9 mouse cellular contexts compared by ENCODE assay signal in genomic region chr16:17292751-17293150, GRCm38 (mm10). TPM values are rescaled to one million over a fixed set of nuclear protein-coding genes. Genes with fewer than 3 reads are reported as not detected.
DNase-seq lines count a peak whose midpoint lies in the region; ATAC-seq and TF ChIP-seq lines count a peak whose summit lies in the region.
"Had no signal": no experiment of that assay in that cellular context is flagged by ENCODE, and none has a peak within 500 bp of the region (broad histone marks: within the 10 kb centered on the region; RNA-seq: fewer than 3 reads in every experiment).

No protein-coding gene starts in this region.

- no peak overlapping the region for H3K9ac ChIP-seq in intestine, embryonic 14.5 days (ENCODE audit: low read length)
- H3K9ac ChIP-seq in intestine, embryonic 16.5 days (ENCODE audit: low read depth, low read length): no peak overlapping the region
- no peak overlapping the region for H3K9ac ChIP-seq in MEL (ENCODE audit: control insufficient read depth, low read depth, low read length, poor library complexity, severe bottlenecking)
- no peak overlapping the region for H3K9ac ChIP-seq in midbrain, postnatal 0 days (replicated peaks; ENCODE audit: low read length, poor library complexity, severe bottlenecking)

- peak; percentile 94 for DNase-seq in intestine, embryonic 14.5 days (ENCODE audit: low spot score)
- DNase-seq in MEL (ENCODE audit: low read depth, low spot score): peak; percentile 82
- DNase-seq in cerebellum, adult 18-20 months: peak; percentile 68 to 80
- DNase-seq in gastrocnemius, adult 18-20 months (ENCODE audit: low spot score): peak; percentile 66
- DNase-seq in left cerebral cortex, adult 2 months (ENCODE audit: extremely low spot score in 1 of 2, low spot score in 2 of 2): peak; percentile 44 to 65
- DNase-seq in midbrain, postnatal 0 days (ENCODE audit: low spot score): peak; percentile 48
- DNase-seq in thymus, adult 2 months: peak; percentile 85

- H3K4me2 ChIP-seq in intestine, embryonic 14.5 days (ENCODE audit: low read length): no peak overlapping the region
- H3K4me2 ChIP-seq in intestine, embryonic 16.5 days (ENCODE audit: low read depth, low read length): no peak overlapping the region
- no peak overlapping the region for H3K4me2 ChIP-seq in midbrain, postnatal 0 days (ENCODE audit: low read depth, low read length, poor library complexity, severe bottlenecking)

- no peak for TF ChIP-seq EP300 in MEL (IDR thresholded peaks at IDR 0.05; ENCODE audit: low read depth in 1 of 2, low read length in 2 of 2)

- no peaks in the 10 kb centered on the region for H3K79me2 ChIP-seq in MEL (ENCODE audit: control insufficient read depth, insufficient read depth, low read length, poor library complexity)

- H3K9me3 ChIP-seq in intestine, embryonic 14.5 days (ENCODE audit: control insufficient read depth, low read length): no peaks in the 10 kb centered on the region
- no peaks in the 10 kb centered on the region for H3K9me3 ChIP-seq in intestine, embryonic 16.5 days (ENCODE audit: control insufficient read depth, low read length)
- no peaks in the 10 kb centered on the region for H3K9me3 ChIP-seq in MEL (replicated peaks; ENCODE audit: insufficient read depth, low read length)
- no peaks in the 10 kb centered on the region for H3K9me3 ChIP-seq in midbrain, postnatal 0 days (ENCODE audit: low read length)

- TF ChIP-seq POLR2A in MEL (IDR thresholded peaks at IDR 0.05; ENCODE audit: control insufficient read depth in 1 of 2, insufficient read depth in 1 of 2, low read depth in 1 of 2, low read length in 2 of 2, poor library complexity in 1 of 2): no peak
- no peak for TF ChIP-seq POLR2A in thymus, adult 2 months (IDR thresholded peaks at IDR 0.05; ENCODE audit: control insufficient read depth, extremely low read depth, insufficient read depth, low read length, poor library complexity)

- TF ChIP-seq CTCF in MEL (IDR thresholded peaks at IDR 0.05 in 2 of 3, conservative IDR thresholded peaks at IDR 0.05 in 1 of 3; ENCODE audit: control insufficient read depth in 1 of 3, insufficient read depth in 1 of 3, low read depth in 2 of 3, low read length in 3 of 3, poor library complexity in 1 of 3, severe bottlenecking in 1 of 3): peak; percentile 95 to 100 (median 97)
- TF ChIP-seq CTCF in left cerebral cortex, adult 2 months (IDR thresholded peaks at IDR 0.05): peak; percentile 97
- peak; percentile 91 for TF ChIP-seq CTCF in midbrain, postnatal 0 days (IDR thresholded peaks at IDR 0.05)
- TF ChIP-seq CTCF in thymus, adult 2 months (IDR thresholded peaks at IDR 0.05; ENCODE audit: borderline replicate concordance, control insufficient read depth, extremely low read depth, insufficient read depth, low read length, poor library complexity): peak; percentile 69; the same call in 1 of the 2 replicates

- TF ChIP-seq RAD21 in MEL (IDR thresholded peaks at IDR 0.05; ENCODE audit: low read depth, low read length): peak; percentile 72

- peaks cover 58% of the 10 kb centered on the region for H3K36me3 ChIP-seq in intestine, embryonic 14.5 days (ENCODE audit: control insufficient read depth, insufficient read depth, low read length)
- H3K36me3 ChIP-seq in intestine, embryonic 16.5 days (ENCODE audit: control insufficient read depth, insufficient read depth, low read length): no peaks in the 10 kb centered on the region
- H3K36me3 ChIP-seq in MEL (ENCODE audit: control insufficient read depth in 1 of 2, insufficient read depth in 2 of 2, low read length in 2 of 2): no peaks in the 10 kb centered on the region
- H3K36me3 ChIP-seq in midbrain, postnatal 0 days (ENCODE audit: insufficient read depth, low read length): peaks cover 73% of the 10 kb centered on the region
- peaks cover 39% of the 10 kb centered on the region for H3K36me3 ChIP-seq in thymus, adult 2 months (ENCODE audit: control insufficient read depth, insufficient read depth, low read length)

- 2% methylated on average over 2 of the region's 2 CpGs for WGBS in intestine, embryonic 14.5 days
- 1% methylated on average over 2 of the region's 2 CpGs for WGBS in intestine, embryonic 16.5 days
- 0% methylated on average over 2 of the region's 2 CpGs for WGBS in midbrain, postnatal 0 days
- WGBS in thymus, adult 2 months: 0% methylated on average over 2 of the region's 2 CpGs

- no peaks in the 10 kb centered on the region for H3K4me1 ChIP-seq in intestine, embryonic 14.5 days (replicated peaks; ENCODE audit: control insufficient read depth, insufficient read depth, low read length)
- no peaks in the 10 kb centered on the region for H3K4me1 ChIP-seq in intestine, embryonic 16.5 days (ENCODE audit: control insufficient read depth, insufficient read depth, low read length)
- H3K4me1 ChIP-seq in MEL (ENCODE audit: control insufficient read depth in 1 of 2, insufficient read depth in 2 of 2, low read length in 2 of 2): no peaks in the 10 kb centered on the region
- H3K4me1 ChIP-seq in midbrain, postnatal 0 days (ENCODE audit: insufficient read depth, low read length): no peaks in the 10 kb centered on the region
- no peaks in the 10 kb centered on the region for H3K4me1 ChIP-seq in thymus, adult 2 months (replicated peaks; ENCODE audit: control insufficient read depth, insufficient read depth, low read length)

- H3K27me3 ChIP-seq in intestine, embryonic 14.5 days (replicated peaks; ENCODE audit: control insufficient read depth, insufficient read depth, low read length): no peaks in the 10 kb centered on the region
- no peaks in the 10 kb centered on the region for H3K27me3 ChIP-seq in intestine, embryonic 16.5 days (replicated peaks; ENCODE audit: control insufficient read depth, insufficient read depth, low read length)
- no peaks in the 10 kb centered on the region for H3K27me3 ChIP-seq in MEL (ENCODE audit: control insufficient read depth in 1 of 2, insufficient read depth in 2 of 2, low read length in 2 of 2)
- no peaks in the 10 kb centered on the region for H3K27me3 ChIP-seq in midbrain, postnatal 0 days (ENCODE audit: insufficient read depth, low read length)
- H3K27me3 ChIP-seq in thymus, adult 2 months (ENCODE audit: control insufficient read depth, insufficient read depth, low read length): no peaks in the 10 kb centered on the region

- intact Hi-C loops in left cerebral cortex, adult 2 months (cut with DNase I): no loop called here

- H3K27ac ChIP-seq in intestine, embryonic 14.5 days (ENCODE audit: low read depth): no peak overlapping the region
- H3K27ac ChIP-seq in intestine, embryonic 16.5 days (ENCODE audit: low read length): no peak overlapping the region
- no peak overlapping the region for H3K27ac ChIP-seq in MEL (ENCODE audit: control insufficient read depth, low read depth, low read length)
- H3K27ac ChIP-seq in left cerebral cortex, adult 2 months: no peak overlapping the region
- H3K27ac ChIP-seq in midbrain, postnatal 0 days (ENCODE audit: low read depth, low read length): no peak overlapping the region
- no peak overlapping the region for H3K27ac ChIP-seq in thymus, adult 2 months (ENCODE audit: control insufficient read depth, insufficient read depth, low read length)

- no peak overlapping the region for H3K4me3 ChIP-seq in intestine, embryonic 14.5 days (ENCODE audit: low read depth, low read length)
- H3K4me3 ChIP-seq in intestine, embryonic 16.5 days (ENCODE audit: low read length): no peak overlapping the region
- H3K4me3 ChIP-seq in MEL (ENCODE audit: control insufficient read depth in 1 of 2, insufficient read depth in 1 of 2, low read depth in 2 of 2, low read length in 2 of 2): no peak overlapping the region
- H3K4me3 ChIP-seq in left cerebral cortex, adult 2 months: no peak overlapping the region
- H3K4me3 ChIP-seq in midbrain, postnatal 0 days (ENCODE audit: low read depth, low read length): no peak overlapping the region
- no peak overlapping the region for H3K4me3 ChIP-seq in thymus, adult 2 months (ENCODE audit: control insufficient read depth, insufficient read depth, low read length)
- H3K4me3 ChIP-seq: erythroblast, embryonic 14.5 days had no signal

- peak; percentile 54; the same call in 1 of the 2 replicates for ATAC-seq in intestine, embryonic 14.5 days (replicated peaks; ENCODE audit: low FRiP score, low TSS enrichment, low read depth)
- no peak for ATAC-seq in intestine, embryonic 16.5 days
- ATAC-seq in midbrain, postnatal 0 days (ENCODE audit: low FRiP score): no peak

RNA-seq across cellular contexts. Expression of gene Tmem191c, which starts 16.9 kb away (rescaled TPM):
- polyA plus RNA-seq in intestine, embryonic 14.5 days (2014; fragmentation: Nextera tagmentation; extraction: Ambion mirVana): 9.0 and 10.8 TPM in 2 replicates
- polyA plus RNA-seq in intestine, embryonic 16.5 days (2015; fragmentation: Nextera tagmentation; extraction: Ambion mirVana): 14.5 and 15.2 TPM in 2 replicates
- total RNA-seq in MEL (2012; rRNA removed): 2.6 and 3.3 TPM in 2 replicates
- polyA plus RNA-seq in MEL (2012; ENCODE audit: insufficient read depth in 1 of 2, insufficient read length in 2 of 2, low read depth in 1 of 2, low replicate concordance in 2 of 2, missing spikeins in 1 of 2): 1 to 10 TPM in 1 of 2 experiments, not detected in 1; 7.5 TPM
- total RNA-seq in gastrocnemius, adult 18-20 months (2021): 1 to 10 TPM in 1 of 2 experiments, under 1 TPM in 1; 0.97 to 1.9 TPM
- total RNA-seq in left cerebral cortex, adult 2 months (2021): 100 to 1,000 TPM; 105 to 116 TPM
- 79.4 and 80.4 TPM in 2 replicates for total RNA-seq in midbrain, postnatal 0 days (2014; rRNA removed)
- polyA plus RNA-seq in midbrain, postnatal 0 days (2015; fragmentation: Nextera tagmentation; extraction: Ambion mirVana): 126 and 133 TPM in 2 replicates
- polyA plus RNA-seq in thymus, adult 2 months (2012; rRNA removed): 63.6 and 72.6 TPM in 2 replicates

RNA-seq across cellular contexts. Expression of gene Serpind1, which starts 38.4 kb away (rescaled TPM):
- 0.19 and 0.22 TPM in 2 replicates for polyA plus RNA-seq in intestine, embryonic 14.5 days (2014; fragmentation: Nextera tagmentation; extraction: Ambion mirVana)
- polyA plus RNA-seq in intestine, embryonic 16.5 days (2015; fragmentation: Nextera tagmentation; extraction: Ambion mirVana): 2.0 and 4.8 TPM in 2 replicates
- total RNA-seq in MEL (2012; rRNA removed): not detected in 2 replicates
- polyA plus RNA-seq in MEL (2012; ENCODE audit: insufficient read depth in 1 of 2, insufficient read length in 2 of 2, low read depth in 1 of 2, low replicate concordance in 2 of 2, missing spikeins in 1 of 2): not detected
- total RNA-seq in gastrocnemius, adult 18-20 months (2021): under 1 TPM in 1 of 2 experiments, not detected in 1; 0.31 TPM
- 1 to 10 TPM; 1.8 to 2.8 TPM for total RNA-seq in left cerebral cortex, adult 2 months (2021)
- 7.3 and 9.4 TPM in 2 replicates for total RNA-seq in midbrain, postnatal 0 days (2014; rRNA removed)
- 9.4 and 10.0 TPM in 2 replicates for polyA plus RNA-seq in midbrain, postnatal 0 days (2015; fragmentation: Nextera tagmentation; extraction: Ambion mirVana)
- polyA plus RNA-seq in thymus, adult 2 months (2012; rRNA removed): 0.16 and 0.69 TPM in 2 replicates
- polyA plus RNA-seq: erythroblast, embryonic 14.5 days had no signal

RNA-seq across cellular contexts. Expression of gene Hic2, which starts 59.4 kb away (rescaled TPM):
- polyA plus RNA-seq in intestine, embryonic 14.5 days (2014; fragmentation: Nextera tagmentation; extraction: Ambion mirVana): 5.0 and 5.3 TPM in 2 replicates
- polyA plus RNA-seq in intestine, embryonic 16.5 days (2015; fragmentation: Nextera tagmentation; extraction: Ambion mirVana): 5.3 and 5.5 TPM in 2 replicates
- 5.8 and 5.9 TPM in 2 replicates for total RNA-seq in MEL (2012; rRNA removed)
- 1 to 10 TPM in 1 of 2 experiments, not detected in 1; 9.5 TPM for polyA plus RNA-seq in MEL (2012; ENCODE audit: insufficient read depth in 1 of 2, insufficient read length in 2 of 2, low read depth in 1 of 2, low replicate concordance in 2 of 2, missing spikeins in 1 of 2)
- total RNA-seq in gastrocnemius, adult 18-20 months (2021): 1 to 10 TPM; 1.4 to 1.7 TPM
- total RNA-seq in left cerebral cortex, adult 2 months (2021): 1 to 10 TPM; 5.3 to 6.0 TPM
- 13.8 and 14.6 TPM in 2 replicates for total RNA-seq in midbrain, postnatal 0 days (2014; rRNA removed)
- polyA plus RNA-seq in midbrain, postnatal 0 days (2015; fragmentation: Nextera tagmentation; extraction: Ambion mirVana): 4.0 and 5.4 TPM in 2 replicates
- polyA plus RNA-seq in thymus, adult 2 months (2012; rRNA removed): 6.0 and 7.0 TPM in 2 replicates
